In genomic region chr5:122311692-122312091, GRCm38 (mm10) we compare ENCODE assay signal across 18 mouse cellular contexts. TPM values are rescaled to one million over a fixed set of nuclear protein-coding genes. Genes with fewer than 3 reads are reported as not detected.
DNase-seq lines count a peak whose midpoint lies in the region; ATAC-seq and TF ChIP-seq lines count a peak whose summit lies in the region.
"Had no signal": no experiment of that assay in that cellular context is flagged by ENCODE, and none has a peak within 500 bp of the region (broad histone marks: within the 10 kb centered on the region; RNA-seq: fewer than 3 reads in every experiment).

No protein-coding gene starts in this region.

- no peak for ATAC-seq in midbrain, embryonic 14.5 days (ENCODE audit: low FRiP score, low TSS enrichment)
- no peak for ATAC-seq in midbrain, postnatal 0 days (ENCODE audit: low FRiP score)
- ATAC-seq: hindbrain, postnatal 0 days; liver, embryonic 12.5 days had no signal

- H3K4me2 ChIP-seq in midbrain, embryonic 14.5 days (ENCODE audit: low read length) = no peak overlapping the region
- no peak overlapping the region for H3K4me2 ChIP-seq in midbrain, postnatal 0 days (ENCODE audit: low read depth, low read length, poor library complexity, severe bottlenecking)
- H3K4me2 ChIP-seq: liver, embryonic 12.5 days had no signal

- no peaks in the 10 kb centered on the region for H3K27me3 ChIP-seq in midbrain, embryonic 14.5 days (ENCODE audit: control insufficient read depth, insufficient read depth, low read length)
- no peaks in the 10 kb centered on the region for H3K27me3 ChIP-seq in midbrain, postnatal 0 days (ENCODE audit: insufficient read depth, low read length)
- H3K27me3 ChIP-seq in hindbrain, embryonic 10.5 days (ENCODE audit: insufficient read depth, poor library complexity, severe bottlenecking) = no peaks in the 10 kb centered on the region
- H3K27me3 ChIP-seq: liver, embryonic 12.5 days; megakaryocyte, embryonic 14.5 days had no signal

- H3K9ac ChIP-seq in midbrain, embryonic 14.5 days (replicated peaks; ENCODE audit: low read length) = no peak overlapping the region
- H3K9ac ChIP-seq in midbrain, postnatal 0 days (replicated peaks; ENCODE audit: low read length, poor library complexity, severe bottlenecking) = no peak overlapping the region
- H3K9ac ChIP-seq: liver, embryonic 12.5 days had no signal

- no peaks in the 10 kb centered on the region for H3K9me3 ChIP-seq in midbrain, embryonic 14.5 days (ENCODE audit: control insufficient read depth, low read length)
- H3K9me3 ChIP-seq in midbrain, postnatal 0 days (ENCODE audit: low read length) = no peaks in the 10 kb centered on the region
- no peaks in the 10 kb centered on the region for H3K9me3 ChIP-seq in hindbrain, embryonic 10.5 days
- H3K9me3 ChIP-seq: liver, embryonic 12.5 days; megakaryocyte, embryonic 14.5 days had no signal

- H3K4me1 ChIP-seq in midbrain, embryonic 14.5 days (ENCODE audit: control insufficient read depth, insufficient read depth, low read length) = no peaks in the 10 kb centered on the region
- H3K4me1 ChIP-seq in midbrain, postnatal 0 days (ENCODE audit: insufficient read depth, low read length) = 0 out of 2 replicates have a peak, but pooled peaks cover 2% of the 10 kb centered on the region
- H3K4me1 ChIP-seq in hindbrain, embryonic 10.5 days (replicated peaks) = no peaks in the 10 kb centered on the region

- TF ChIP-seq CTCF in midbrain, postnatal 0 days (IDR thresholded peaks at IDR 0.05) = no peak
- no peak for TF ChIP-seq CTCF in brain, embryonic 14.5 days (IDR thresholded peaks at IDR 0.05; ENCODE audit: borderline replicate concordance, extremely low read depth, insufficient read depth, insufficient read length)

- peaks cover 44% of the 10 kb centered on the region for H3K36me3 ChIP-seq in midbrain, embryonic 14.5 days (ENCODE audit: control insufficient read depth, insufficient read depth, low read length)
- peaks cover 7% of the 10 kb centered on the region for H3K36me3 ChIP-seq in midbrain, postnatal 0 days (ENCODE audit: insufficient read depth, low read length)
- H3K36me3 ChIP-seq in hindbrain, embryonic 10.5 days = peaks cover 82% of the 10 kb centered on the region

- H3K27ac ChIP-seq in midbrain, embryonic 14.5 days (replicated peaks; ENCODE audit: low read depth, low read length) = 0 out of 2 replicates have a peak overlapping the region, but pooled peaks have one; percentile 32
- no peak overlapping the region for H3K27ac ChIP-seq in midbrain, postnatal 0 days (ENCODE audit: low read depth, low read length)
- no peak overlapping the region for H3K27ac ChIP-seq in hindbrain, embryonic 10.5 days
- H3K27ac ChIP-seq: liver, embryonic 12.5 days had no signal

- 57% methylated on average over 7 of the region's 7 CpGs for WGBS in midbrain, embryonic 14.5 days
- 51% methylated on average over 7 of the region's 7 CpGs for whole genome bisulfite sequencing in midbrain, postnatal 0 days
- WGBS in hindbrain, embryonic 10.5 days = 78% methylated on average over 7 of the region's 7 CpGs

- no peak for TF ChIP-seq POLR2A in brain, embryonic 14.5 days (IDR thresholded peaks at IDR 0.05; ENCODE audit: borderline replicate concordance, extremely low read depth, insufficient read depth, insufficient read length, poor library complexity, severe bottlenecking)

- H3K4me3 ChIP-seq in midbrain, embryonic 14.5 days (replicated peaks; ENCODE audit: low read depth, low read length) = no peak overlapping the region
- no peak overlapping the region for H3K4me3 ChIP-seq in midbrain, postnatal 0 days (ENCODE audit: low read depth, low read length)
- H3K4me3 ChIP-seq in hindbrain, embryonic 10.5 days = no peak overlapping the region
- H3K4me3 ChIP-seq: liver, embryonic 12.5 days; megakaryocyte, embryonic 14.5 days; myocyte had no signal

- peak; percentile 83 for DNase-seq in heart, adult 11 months
- no peak for DNase-seq in heart, adult 8-10 months (ENCODE audit: low spot score)
- DNase-seq in midbrain, embryonic 14.5 days = no peak
- DNase-seq in midbrain, postnatal 0 days (ENCODE audit: low spot score) = no peak
- DNase-seq in brain, embryonic 14.5 days (ENCODE audit: low read depth) = peak; percentile 22
- DNase-seq in thymus, postnatal 4 days = peak; percentile 74
- DNase-seq in hindbrain, embryonic 10.5 days (ENCODE audit: low spot score) = no peak
- DNase-seq: adrenal gland, postnatal 25 days; cerebellum, postnatal 14 days; heart, postnatal 14 days; kidney, adult 18-20 months; kidney, postnatal 4 days; layer of hippocampus, postnatal 36 days; lung, postnatal 10 days had no signal

RNA-seq across cellular contexts. Expression of gene Pptc7, which starts 27.5 kb away (rescaled TPM):
- 100 to 1,000 TPM; 103 to 141 (median 121) TPM for total RNA-seq in heart, adult 8-10 months (2022)
- 8.5 and 9.1 TPM in 2 replicates for polyA plus RNA-seq in midbrain, embryonic 14.5 days (2014; fragmentation: Nextera tagmentation; extraction: Ambion mirVana)
- 19.3 and 22.7 TPM in 2 replicates for total RNA-seq in midbrain, postnatal 0 days (2014; rRNA removed)
- 5.6 and 6.7 TPM in 2 replicates for polyA plus RNA-seq in midbrain, postnatal 0 days (2015; fragmentation: Nextera tagmentation; extraction: Ambion mirVana)
- 11.8 and 13.4 TPM in 2 replicates for polyA plus RNA-seq in brain, embryonic 14.5 days (2012; rRNA removed)
- 6.5 and 8.4 TPM in 2 replicates for polyA plus RNA-seq in hindbrain, embryonic 10.5 days (2016; fragmentation: Nextera tagmentation; extraction: Ambion mirVana)

RNA-seq across cellular contexts. Expression of gene Rad9b, which starts 42.3 kb away (rescaled TPM):
- total RNA-seq in heart, adult 8-10 months (2022) = 1 to 10 TPM in 3 of 4 experiments, under 1 TPM in 1; 0.89 to 1.9 (median 1.3) TPM
- polyA plus RNA-seq in midbrain, embryonic 14.5 days (2014; fragmentation: Nextera tagmentation; extraction: Ambion mirVana) = 18.5 and 27.1 TPM in 2 replicates
- 16.9 and 17.8 TPM in 2 replicates for total RNA-seq in midbrain, postnatal 0 days (2014; rRNA removed)
- 18.1 and 21.8 TPM in 2 replicates for polyA plus RNA-seq in midbrain, postnatal 0 days (2015; fragmentation: Nextera tagmentation; extraction: Ambion mirVana)
- polyA plus RNA-seq in brain, embryonic 14.5 days (2012; rRNA removed) = 21.8 and 24.6 TPM in 2 replicates
- 8.1 and 9.7 TPM in 2 replicates for polyA plus RNA-seq in hindbrain, embryonic 10.5 days (2016; fragmentation: Nextera tagmentation; extraction: Ambion mirVana)

RNA-seq across cellular contexts. Expression of gene Vps29, which starts 42.5 kb away (rescaled TPM):
- 100 to 1,000 TPM in 2 of 4 experiments, 10 to 100 TPM in 2; 91.9 to 113 (median 101) TPM for total RNA-seq in heart, adult 8-10 months (2022)
- polyA plus RNA-seq in midbrain, embryonic 14.5 days (2014; fragmentation: Nextera tagmentation; extraction: Ambion mirVana) = 324 and 331 TPM in 2 replicates
- 137 and 149 TPM in 2 replicates for total RNA-seq in midbrain, postnatal 0 days (2014; rRNA removed)
- polyA plus RNA-seq in midbrain, postnatal 0 days (2015; fragmentation: Nextera tagmentation; extraction: Ambion mirVana) = 366 and 368 TPM in 2 replicates
- polyA plus RNA-seq in brain, embryonic 14.5 days (2012; rRNA removed) = 135 and 150 TPM in 2 replicates
- polyA plus RNA-seq in hindbrain, embryonic 10.5 days (2016; fragmentation: Nextera tagmentation; extraction: Ambion mirVana) = 211 and 225 TPM in 2 replicates

RNA-seq across cellular contexts. Expression of gene Tctn1, which starts 47.4 kb away (rescaled TPM):
- 1 to 10 TPM; 3.5 to 5.1 (median 3.8) TPM for total RNA-seq in heart, adult 8-10 months (2022)
- polyA plus RNA-seq in midbrain, embryonic 14.5 days (2014; fragmentation: Nextera tagmentation; extraction: Ambion mirVana) = 6.2 and 6.6 TPM in 2 replicates
- total RNA-seq in midbrain, postnatal 0 days (2014; rRNA removed) = 30.0 and 37.5 TPM in 2 replicates
- polyA plus RNA-seq in midbrain, postnatal 0 days (2015; fragmentation: Nextera tagmentation; extraction: Ambion mirVana) = 5.8 and 6.2 TPM in 2 replicates
- 40.2 and 42.3 TPM in 2 replicates for polyA plus RNA-seq in brain, embryonic 14.5 days (2012; rRNA removed)
- polyA plus RNA-seq in hindbrain, embryonic 10.5 days (2016; fragmentation: Nextera tagmentation; extraction: Ambion mirVana) = 5.2 and 6.0 TPM in 2 replicates

RNA-seq across cellular contexts. Expression of gene Gpn3, which starts 60.0 kb away (rescaled TPM):
- 10 to 100 TPM; 25.3 to 32.1 (median 30.4) TPM for total RNA-seq in heart, adult 8-10 months (2022)
- 43.1 and 43.9 TPM in 2 replicates for polyA plus RNA-seq in midbrain, embryonic 14.5 days (2014; fragmentation: Nextera tagmentation; extraction: Ambion mirVana)
- 20.8 and 37.9 TPM in 2 replicates for total RNA-seq in midbrain, postnatal 0 days (2014; rRNA removed)
- 41.8 and 44.4 TPM in 2 replicates for polyA plus RNA-seq in midbrain, postnatal 0 days (2015; fragmentation: Nextera tagmentation; extraction: Ambion mirVana)
- 40.1 and 64.1 TPM in 2 replicates for polyA plus RNA-seq in brain, embryonic 14.5 days (2012; rRNA removed)
- 67.7 and 78.8 TPM in 2 replicates for polyA plus RNA-seq in hindbrain, embryonic 10.5 days (2016; fragmentation: Nextera tagmentation; extraction: Ambion mirVana)

Comparison
In these comparisons a context has a peak if more than half of its experiments do, and no peak if none do; other contexts are left out.
1. DNase-seq: peak in heart, adult 11 months (single experiment), brain, embryonic 14.5 days (single experiment) and thymus, postnatal 4 days (single experiment); none in heart, adult 8-10 months (single experiment), midbrain, embryonic 14.5 days (single experiment), midbrain, postnatal 0 days (single experiment) and hindbrain, embryonic 10.5 days (single experiment).